Mouse (Mus musculus) stomach, postnatal 0 days (tissue): Measurements from ENCODE around the gene Clpp.

Experiments used
- CTCF ChIP-seq: IDR thresholded peaks from 2 replicates; pipeline ENCODE4 v1.5.1; 2016; ENCODE audit warnings: antibody characterized with exemption, low read depth, mild to moderate bottlenecking, moderate library complexity
- EP300 ChIP-seq: optimal IDR thresholded peaks from 2 replicates; pipeline ENCODE3; 2016; ENCODE audit warnings: antibody characterized with exemption

DNA sequence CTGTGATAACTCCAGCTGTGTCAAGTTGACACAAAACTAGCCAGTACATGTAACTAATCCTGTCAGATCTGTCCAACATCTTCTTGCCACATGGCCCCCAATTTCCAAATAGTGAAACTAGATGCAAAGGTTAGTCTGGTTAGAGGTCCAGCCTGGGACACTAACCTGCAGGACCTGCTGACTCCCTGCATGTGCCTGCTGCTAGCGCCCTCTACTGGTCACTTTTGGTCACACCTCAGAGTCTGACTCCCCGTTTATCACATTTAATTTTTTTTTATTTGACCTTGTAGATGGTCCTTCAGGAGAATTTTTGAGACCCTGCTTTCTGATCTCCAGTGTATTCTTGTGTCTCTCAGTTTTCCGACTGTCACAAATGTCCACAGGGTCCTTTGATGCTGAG lies 39.2 kb upstream of the Clpp start:
- TF ChIP-seq CTCF (peak; percentile 81), EP300 (no peak)
